Mouse (Mus musculus) limb, embryonic 12.5 days (tissue): ENCODE data around the gene Rsbn1. TPM values are rescaled to one million over a fixed set of nuclear protein-coding genes. Genes with fewer than 3 reads are reported as not detected.

ENCODE experiments used
- ATAC-seq: fragments of 200-750 bp; cut with Nextera tagmentation; 2 replicates; pipeline ENCODE4 v1.8.0; 2017; ENCODE audit warnings: low read depth, moderate TSS enrichment; ENCODE audit not compliant: insufficient number of reproducible peaks, insufficient read depth, low FRiP score, low TSS enrichment
- H3K27ac ChIP-seq: fragments of 300-500 bp; sonication (generic); 2 replicates; pipeline ENCODE4 v1.5.1; 2016; ENCODE audit warnings: mild to moderate bottlenecking, moderate library complexity
- H3K27me3 ChIP-seq: fragments of 300-500 bp; sonication (generic); 2 replicates; pipeline ENCODE4 v1.6.1; 2016; ENCODE audit warnings: mild to moderate bottlenecking, moderate library complexity
- H3K36me3 ChIP-seq: fragments of 300-500 bp; sonication (generic); 2 replicates; pipeline ENCODE4 v1.6.1; 2016; ENCODE audit warnings: mild to moderate bottlenecking, moderate library complexity
- H3K4me1 ChIP-seq: fragments of 300-500 bp; sonication (generic); replicated peaks from 2 replicates; pipeline ENCODE4 v1.6.1; 2016
- H3K4me2 ChIP-seq: fragments of 300-500 bp; sonication (generic); 2 replicates; pipeline ENCODE4 v1.6.1; 2016; ENCODE audit warnings: mild to moderate bottlenecking, moderate library complexity
- H3K4me3 ChIP-seq: fragments of 300-500 bp; sonication (generic); replicated peaks from 2 replicates; pipeline ENCODE4 v1.5.1; 2016; ENCODE audit warnings: mild to moderate bottlenecking
- H3K9ac ChIP-seq: fragments of 300-500 bp; sonication (generic); replicated peaks from 2 replicates; pipeline ENCODE4 v1.6.1; 2016; ENCODE audit warnings: mild to moderate bottlenecking, moderate library complexity
- H3K9me3 ChIP-seq: fragments of 300-500 bp; sonication (generic); 2 replicates; pipeline ENCODE4 v1.6.1; 2016; ENCODE audit warnings: mild to moderate bottlenecking, moderate library complexity
- WGBS: fragments of 180-500 bp; shearing (Covaris S2); methylation state at CpG from one replicate; pipeline ENCODE4 v1.1.7; 2016; 5-methylcytosine and 5-hydroxymethylcytosine counted together
- polyA plus RNA-seq: library from polyadenylated mRNA; unstranded; fragments of >200 nt; fragmentation: Nextera tagmentation; extraction: Ambion mirVana; gene quantifications from 2 replicates; pipeline ENCODE4 v1.2.1, GENCODE M21; 2016

Gene Rsbn1
- 18.7 and 21.5 TPM in 2 replicates for polyA plus RNA-seq

GRCm38 (mm10) chr3:103914010-103914669 lies at the start of gene Rsbn1:
Gene Rsbn1 (plus strand): TSS chr3:103914120.
- Histone ChIP-seq H3K9me3 (no peaks in the 10 kb centered on the region), H3K9ac (peak within 1 kb of the TSS; percentile 95), H3K4me3 (peak within 1 kb of the TSS; percentile 97), H3K4me1 (peaks cover 11% of the 10 kb centered on the region), H3K36me3 (no peaks in the 10 kb centered on the region), H3K27me3 (no peaks in the 10 kb centered on the region), H3K27ac (peak within 1 kb of the TSS; percentile 91), H3K4me2 (peak within 1 kb of the TSS; percentile 70)
- under 1% methylated on average over 52 of the region's 55 CpGs for WGBS
- ATAC-seq, result peak; percentile 100

- Histone ChIP-seq H3K9me3 (no peaks in the 10 kb centered on the region), H3K27me3 (no peaks in the 10 kb centered on the region), H3K9ac (no peak overlapping the region), H3K4me1 (no peaks in the 10 kb centered on the region), H3K36me3 (no peaks in the 10 kb centered on the region), H3K27ac (no peak overlapping the region), H3K4me2 (no peak overlapping the region), H3K4me3 (no peak overlapping the region)
- ATAC-seq, result no peak
- WGBS, result 93% methylated on average over 6 of the region's 6 CpGs
These were observed 49.7 kb upstream of the Rsbn1 start for GRCm38 (mm10) chr3:103864200-103864599.

DNA sequence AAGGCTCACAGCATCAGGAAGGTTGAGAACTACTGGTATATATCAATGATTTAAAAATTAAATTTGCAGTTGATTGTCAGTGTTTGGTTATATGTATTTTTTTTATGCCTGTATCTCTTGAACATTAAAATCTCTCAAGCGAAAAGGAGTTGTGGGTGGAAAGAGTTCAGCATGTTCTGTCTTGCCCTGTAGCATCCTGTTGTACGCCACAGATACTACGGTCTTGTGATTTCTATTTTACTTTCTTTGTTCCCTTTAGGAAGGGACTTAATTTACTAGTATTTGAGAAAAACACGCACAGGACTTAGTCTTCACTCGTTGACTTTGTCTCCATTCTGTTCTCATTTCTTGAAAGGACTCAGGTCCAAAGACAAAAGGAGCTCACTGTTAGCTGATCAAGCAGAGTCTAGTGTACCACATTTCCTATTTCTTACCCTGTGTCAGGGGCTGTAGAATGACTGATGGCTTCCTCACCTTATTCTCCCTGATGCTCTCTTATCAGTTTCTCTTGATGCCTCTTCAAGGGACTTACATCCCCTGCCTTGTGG lies 46.4 kb upstream of the Rsbn1 start:
- Histone ChIP-seq H3K4me1 (no peaks in the 10 kb centered on the region), H3K9ac (no peak overlapping the region), H3K36me3 (no peaks in the 10 kb centered on the region), H3K9me3 (no peaks in the 10 kb centered on the region), H3K4me3 (no peak overlapping the region), H3K27ac (no peak overlapping the region), H3K4me2 (no peak overlapping the region), H3K27me3 (no peaks in the 10 kb centered on the region)
- WGBS, result 87% methylated on average over 5 of the region's 5 CpGs
- ATAC-seq, result no peak

- WGBS, result 76% methylated on average over 4 of the region's 4 CpGs
- no peak overlapping the region for H3K9ac ChIP-seq
- no peak for ATAC-seq
These were observed 45.9 kb upstream of the Rsbn1 start for GRCm38 (mm10) chr3:103868008-103868407.

GRCm38 (mm10) chr3:103872663-103873098 lies 41.2 kb upstream of the Rsbn1 start:
- no peak for ATAC-seq
- WGBS, result 66% methylated on average over 3 of the region's 3 CpGs
- Histone ChIP-seq H3K27ac (no peak overlapping the region), H3K4me1 (no peaks in the 10 kb centered on the region), H3K4me3 (no peak overlapping the region), H3K27me3 (no peaks in the 10 kb centered on the region), H3K9me3 (no peaks in the 10 kb centered on the region), H3K4me2 (no peak overlapping the region), H3K9ac (no peak overlapping the region), H3K36me3 (no peaks in the 10 kb centered on the region)

More at GRCm38 (mm10) chr3:103868008-103868407, 45.9 kb upstream of the Rsbn1 start:
- no peak overlapping the region for H3K27ac ChIP-seq
- H3K4me1 ChIP-seq, result no peaks in the 10 kb centered on the region
- H3K4me3 ChIP-seq, result no peak overlapping the region
- no peaks in the 10 kb centered on the region for H3K27me3 ChIP-seq
- H3K4me2 ChIP-seq, result no peak overlapping the region
- no peaks in the 10 kb centered on the region for H3K9me3 ChIP-seq
- no peaks in the 10 kb centered on the region for H3K36me3 ChIP-seq

DNA sequence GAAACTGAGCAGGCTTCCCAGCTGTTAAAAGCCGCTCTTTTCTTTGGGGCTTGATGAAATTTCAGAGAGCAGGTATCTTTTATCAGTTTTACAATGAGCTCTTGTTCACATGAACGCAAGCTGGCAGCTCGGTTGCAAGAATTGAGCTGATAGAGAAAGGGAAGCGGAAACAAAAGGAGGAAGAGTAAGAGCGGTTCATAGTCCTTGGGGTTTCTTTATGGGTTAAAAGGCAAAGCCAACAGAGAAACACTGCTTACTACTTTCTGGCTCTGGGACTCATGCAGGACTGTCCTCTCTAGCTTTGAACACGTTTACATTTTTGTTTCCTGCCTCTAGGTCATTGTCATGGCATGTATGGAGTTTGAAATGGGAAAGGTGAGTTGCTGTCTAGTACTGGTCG lies 39.6 kb upstream of the Rsbn1 start:
- no peaks in the 10 kb centered on the region for H3K36me3 ChIP-seq
- no peak overlapping the region for H3K4me3 ChIP-seq
- H3K4me2 ChIP-seq, result no peak overlapping the region
- ATAC-seq, result no peak
- no peak overlapping the region for H3K27ac ChIP-seq
- no peaks in the 10 kb centered on the region for H3K27me3 ChIP-seq
- no peaks in the 10 kb centered on the region for H3K9me3 ChIP-seq
- H3K4me1 ChIP-seq, result no peaks in the 10 kb centered on the region
- no peak overlapping the region for H3K9ac ChIP-seq
- WGBS, result 78% methylated on average over 7 of the region's 7 CpGs

DNA sequence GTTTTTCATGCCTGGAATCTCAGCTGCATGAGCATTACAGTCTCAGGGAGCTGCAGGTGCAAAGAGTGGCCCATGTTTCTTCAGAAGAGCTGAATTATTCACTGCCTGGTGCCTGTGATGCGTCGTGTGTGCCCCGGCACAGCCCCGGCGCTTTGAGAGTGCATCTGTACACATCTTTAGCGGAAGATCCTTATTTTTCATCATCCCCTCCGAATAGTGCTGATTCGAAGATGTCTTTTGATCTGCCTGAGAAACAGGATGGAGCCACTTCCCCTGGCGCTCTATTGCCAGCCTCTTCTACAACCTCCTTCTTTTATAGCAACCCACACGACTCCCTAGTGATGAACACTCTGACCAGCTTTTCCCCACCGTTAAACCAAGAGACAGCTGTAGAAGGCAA lies 28.0 kb upstream of the Rsbn1 start:
- ATAC-seq, result no peak
- Histone ChIP-seq H3K9me3 (no peaks in the 10 kb centered on the region), H3K4me1 (no peaks in the 10 kb centered on the region), H3K9ac (no peak overlapping the region), H3K27me3 (no peaks in the 10 kb centered on the region), H3K27ac (no peak overlapping the region), H3K36me3 (no peaks in the 10 kb centered on the region), H3K4me3 (no peak overlapping the region), H3K4me2 (no peak overlapping the region)
- WGBS, result 79% methylated on average over 11 of the region's 11 CpGs

DNA sequence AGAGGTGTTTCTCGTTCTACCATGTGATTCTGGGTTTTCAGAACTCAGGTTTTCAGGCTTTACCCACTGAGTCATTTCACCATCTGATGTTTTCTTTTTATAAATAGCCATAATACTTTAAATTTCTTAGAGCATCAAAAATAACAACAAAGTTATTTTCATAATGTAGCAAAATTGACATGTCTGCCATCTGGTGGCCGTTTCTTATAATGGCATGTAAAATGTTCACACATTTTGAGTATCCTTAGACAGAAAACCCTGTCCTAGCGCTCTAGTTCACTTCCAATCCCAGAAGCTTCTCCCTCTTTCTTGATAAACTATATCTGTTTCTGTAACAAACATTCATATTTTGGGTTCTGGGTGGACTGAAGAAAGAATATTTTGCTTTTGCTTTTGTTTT lies 26.3 kb upstream of the Rsbn1 start:
- Histone ChIP-seq H3K9me3 (no peaks in the 10 kb centered on the region), H3K27me3 (no peaks in the 10 kb centered on the region), H3K4me1 (no peaks in the 10 kb centered on the region), H3K4me2 (no peak overlapping the region), H3K9ac (no peak overlapping the region), H3K36me3 (no peaks in the 10 kb centered on the region), H3K4me3 (no peak overlapping the region), H3K27ac (no peak overlapping the region)
- no peak for ATAC-seq
- 29% methylated on average over 3 of the region's 3 CpGs for WGBS

DNA sequence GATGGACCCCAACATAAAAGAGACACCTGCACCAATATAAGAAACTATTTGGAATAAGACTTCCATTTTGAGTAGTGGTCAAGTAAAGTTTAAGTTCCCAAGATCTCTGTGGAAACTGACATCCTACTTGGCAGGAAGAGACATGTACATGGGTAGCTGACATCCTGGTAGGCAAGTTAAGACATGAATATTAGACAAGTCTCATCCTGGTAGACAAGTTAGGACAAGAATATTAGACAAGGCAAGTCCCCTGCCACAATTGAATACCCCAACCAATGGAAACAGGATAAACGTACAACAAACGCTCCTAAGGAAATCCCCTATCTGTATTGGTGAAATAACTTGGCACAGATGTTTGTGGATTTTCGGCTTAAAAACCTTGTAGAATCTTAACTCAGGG lies 20.5 kb upstream of the Rsbn1 start:
- 86% methylated on average over 3 of the region's 3 CpGs for WGBS
- Histone ChIP-seq H3K36me3 (no peaks in the 10 kb centered on the region), H3K9ac (no peak overlapping the region), H3K9me3 (no peaks in the 10 kb centered on the region), H3K27me3 (no peaks in the 10 kb centered on the region), H3K4me3 (no peak overlapping the region), H3K27ac (no peak overlapping the region), H3K4me2 (no peak overlapping the region), H3K4me1 (no peaks in the 10 kb centered on the region)
- ATAC-seq, result no peak

DNA sequence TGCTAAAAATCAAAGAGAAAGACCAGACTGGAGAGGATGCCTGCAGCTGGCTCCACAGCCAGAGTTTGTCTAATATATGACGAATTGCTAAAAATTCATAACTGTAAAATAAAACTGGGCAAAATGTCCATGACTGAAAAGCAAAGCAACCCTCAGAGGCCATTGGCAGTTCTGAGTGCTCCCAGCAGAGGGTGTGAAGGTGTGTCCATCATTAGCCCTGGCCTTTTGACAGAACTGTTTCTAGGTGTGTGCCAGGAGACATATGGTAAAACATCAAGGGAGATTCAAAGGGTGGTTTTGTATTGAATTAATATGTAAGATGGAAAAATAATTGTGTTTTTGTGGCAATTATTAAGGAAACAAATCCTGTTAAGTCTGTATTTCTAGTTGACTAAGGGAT lies 9.2 kb upstream of the Rsbn1 start:
- no peaks in the 10 kb centered on the region for H3K9me3 ChIP-seq
- H3K4me1 ChIP-seq, result no peaks in the 10 kb centered on the region
- no peak for ATAC-seq
- H3K4me2 ChIP-seq, result no peak overlapping the region
- 84% methylated on average over 1 of the region's 1 CpGs for WGBS
- no peaks in the 10 kb centered on the region for H3K36me3 ChIP-seq
- H3K27me3 ChIP-seq, result no peaks in the 10 kb centered on the region
- H3K27ac ChIP-seq, result no peak overlapping the region
- H3K4me3 ChIP-seq, result no peak overlapping the region
- no peak overlapping the region for H3K9ac ChIP-seq

- no peak for ATAC-seq
- 72% methylated on average over 5 of the region's 5 CpGs for WGBS
- no peak overlapping the region for H3K4me3 ChIP-seq
These were observed 6.4 kb upstream of the Rsbn1 start for GRCm38 (mm10) chr3:103907335-103908030.

More at GRCm38 (mm10) chr3:103907335-103908030, 6.4 kb upstream of the Rsbn1 start:
- H3K4me1 ChIP-seq, result no peaks in the 10 kb centered on the region
- no peaks in the 10 kb centered on the region for H3K36me3 ChIP-seq
- H3K27ac ChIP-seq, result no peak overlapping the region
- no peak overlapping the region for H3K9ac ChIP-seq
- no peak overlapping the region for H3K4me2 ChIP-seq
- no peaks in the 10 kb centered on the region for H3K27me3 ChIP-seq
- H3K9me3 ChIP-seq, result no peaks in the 10 kb centered on the region
